Mouse (Mus musculus): ENCODE results near the gene Bsn. TPM values are rescaled to one million over a fixed set of nuclear protein-coding genes. Genes with fewer than 3 reads are reported as not detected.

The Bsn gene
- polyA plus RNA-seq, 1 experiment from 2014 or later = 2.5 TPM

- no peaks in the 10 kb centered on the region for H3K27me3 ChIP-seq
- WGBS (ENCODE audit: insufficient replicate concordance) = 57% methylated on average over 5 of the region's 5 CpGs
These were observed 17.3 kb downstream of the Bsn start for GRCm38 (mm10) chr9:108172777-108173350.

GRCm38 (mm10) chr9:108169751-108170150, 20.4 kb downstream of the Bsn start:
- 69% methylated on average over 10 of the region's 10 CpGs for WGBS (ENCODE audit: insufficient replicate concordance)

More at GRCm38 (mm10) chr9:108172777-108173350, 17.3 kb downstream of the Bsn start:
- Histone ChIP-seq H3K9me3 (replicated peaks) (no peaks in the 10 kb centered on the region), H3K9ac (no peak overlapping the region), H3K36me3 (no peaks in the 10 kb centered on the region), H3K4me3 (replicated peaks) (no peak overlapping the region), H3K4me1 (replicated peaks) (no peaks in the 10 kb centered on the region), H3K27ac (no peak overlapping the region), H3K4me2 (no peak overlapping the region)
- DNase-seq (no peak), ATAC-seq (ENCODE audit: low read depth) (no peak)

GRCm38 (mm10) chr9:108165143-108165542, 25.0 kb downstream of the Bsn start:
- H3K27ac ChIP-seq = no peak overlapping the region

More at GRCm38 (mm10) chr9:108169751-108170150, 20.4 kb downstream of the Bsn start:
- no peaks in the 10 kb centered on the region for H3K36me3 ChIP-seq
- ATAC-seq (ENCODE audit: low read depth) (no peak), DNase-seq (no peak)
- H3K27me3 ChIP-seq = 0 out of 2 replicates have a peak, but pooled peaks cover 2% of the 10 kb centered on the region
- no peaks in the 10 kb centered on the region for H3K9me3 ChIP-seq (replicated peaks)
- no peak overlapping the region for H3K9ac ChIP-seq
- no peak overlapping the region for H3K4me2 ChIP-seq
- H3K4me3 ChIP-seq (replicated peaks) = no peak overlapping the region
- H3K27ac ChIP-seq = no peak overlapping the region
- H3K4me1 ChIP-seq (replicated peaks) = peaks cover 3% of the 10 kb centered on the region; the same call in 1 of the 2 replicates

GRCm38 (mm10) chr9:108163646-108164284, 26.4 kb downstream of the Bsn start:
- peaks cover 13% of the 10 kb centered on the region; the same call in 1 of the 2 replicates for H3K27me3 ChIP-seq
- H3K27ac ChIP-seq = no peak overlapping the region
- peaks cover 3% of the 10 kb centered on the region; the same call in 1 of the 2 replicates for H3K4me1 ChIP-seq (replicated peaks)
- 54% methylated on average over 16 of the region's 16 CpGs for WGBS (ENCODE audit: insufficient replicate concordance)
- no peaks in the 10 kb centered on the region for H3K36me3 ChIP-seq
- no peak overlapping the region for H3K4me2 ChIP-seq
- H3K4me3 ChIP-seq (replicated peaks) = no peak overlapping the region
- ATAC-seq (ENCODE audit: low read depth) = no peak
- no peak for DNase-seq
- no peak overlapping the region for H3K9ac ChIP-seq
- H3K9me3 ChIP-seq (replicated peaks) = no peaks in the 10 kb centered on the region

More at GRCm38 (mm10) chr9:108165143-108165542, 25.0 kb downstream of the Bsn start:
- DNase-seq (no peak), ATAC-seq (ENCODE audit: low read depth) (no peak)
- H3K4me2 ChIP-seq = no peak overlapping the region
- no peaks in the 10 kb centered on the region for H3K36me3 ChIP-seq
- H3K4me3 ChIP-seq (replicated peaks) = no peak overlapping the region
- no peaks in the 10 kb centered on the region for H3K9me3 ChIP-seq (replicated peaks)
- WGBS (ENCODE audit: insufficient replicate concordance) = 50% methylated on average over 8 of the region's 8 CpGs
- H3K4me1 ChIP-seq (replicated peaks) = peaks cover 3% of the 10 kb centered on the region; the same call in 1 of the 2 replicates
- H3K9ac ChIP-seq = no peak overlapping the region
- H3K27me3 ChIP-seq = peaks cover 6% of the 10 kb centered on the region; the same call in 1 of the 2 replicates

GRCm38 (mm10) chr9:108157891-108158290, 32.3 kb downstream of the Bsn start:
- no peak for DNase-seq
- Histone ChIP-seq H3K36me3 (no peaks in the 10 kb centered on the region), H3K4me1 (replicated peaks) (no peaks in the 10 kb centered on the region), H3K27me3 (peaks cover 11% of the 10 kb centered on the region; the same call in 1 of the 2 replicates), H3K4me3 (replicated peaks) (no peak overlapping the region), H3K27ac (no peak overlapping the region), H3K9ac (no peak overlapping the region), H3K4me2 (no peak overlapping the region), H3K9me3 (replicated peaks) (no peaks in the 10 kb centered on the region)
- WGBS (ENCODE audit: insufficient replicate concordance) = 58% methylated on average over 7 of the region's 7 CpGs
- ATAC-seq (ENCODE audit: low read depth) = no peak

- Histone ChIP-seq H3K4me3 (replicated peaks) (no peak overlapping the region), H3K9ac (no peak overlapping the region), H3K27ac (no peak overlapping the region), H3K4me2 (no peak overlapping the region), H3K36me3 (no peaks in the 10 kb centered on the region), H3K27me3 (peaks cover 11% of the 10 kb centered on the region; the same call in 1 of the 2 replicates), H3K4me1 (replicated peaks) (no peaks in the 10 kb centered on the region), H3K9me3 (replicated peaks) (no peaks in the 10 kb centered on the region)
- DNase-seq (no peak), ATAC-seq (ENCODE audit: low read depth) (no peak)
- WGBS (ENCODE audit: insufficient replicate concordance) = 64% methylated on average over 6 of the region's 6 CpGs
These were observed 32.7 kb downstream of the Bsn start for GRCm38 (mm10) chr9:108157451-108157850.

GRCm38 (mm10) chr9:108156786-108157185, 33.4 kb downstream of the Bsn start:
- Histone ChIP-seq H3K27me3 (peaks cover 11% of the 10 kb centered on the region; the same call in 1 of the 2 replicates), H3K4me3 (replicated peaks) (no peak overlapping the region), H3K4me2 (no peak overlapping the region), H3K36me3 (no peaks in the 10 kb centered on the region), H3K27ac (no peak overlapping the region), H3K4me1 (replicated peaks) (no peaks in the 10 kb centered on the region), H3K9ac (no peak overlapping the region), H3K9me3 (replicated peaks) (no peaks in the 10 kb centered on the region)
- ATAC-seq (ENCODE audit: low read depth) = no peak
- DNase-seq = no peak
- 70% methylated on average over 5 of the region's 5 CpGs for WGBS (ENCODE audit: insufficient replicate concordance)

GRCm38 (mm10) chr9:108154814-108155213, 35.4 kb downstream of the Bsn start:
- 68% methylated on average over 12 of the region's 12 CpGs for WGBS (ENCODE audit: insufficient replicate concordance)
- Histone ChIP-seq H3K27me3 (peaks cover 4% of the 10 kb centered on the region; the same call in 1 of the 2 replicates), H3K4me1 (replicated peaks) (no peaks in the 10 kb centered on the region), H3K36me3 (no peaks in the 10 kb centered on the region), H3K9ac (no peak overlapping the region), H3K27ac (no peak overlapping the region), H3K9me3 (replicated peaks) (no peaks in the 10 kb centered on the region), H3K4me3 (replicated peaks) (no peak overlapping the region), H3K4me2 (no peak overlapping the region)
- ATAC-seq (ENCODE audit: low read depth) = no peak
- DNase-seq = no peak

- no peak overlapping the region for H3K9ac ChIP-seq
- no peaks in the 10 kb centered on the region for H3K4me1 ChIP-seq (replicated peaks)
- no peak overlapping the region for H3K27ac ChIP-seq
- 69% methylated on average over 12 of the region's 12 CpGs for WGBS (ENCODE audit: insufficient replicate concordance)
- ATAC-seq (ENCODE audit: low read depth) = no peak
- H3K9me3 ChIP-seq (replicated peaks) = no peaks in the 10 kb centered on the region
- H3K36me3 ChIP-seq = no peaks in the 10 kb centered on the region
- H3K4me2 ChIP-seq = no peak overlapping the region
- DNase-seq = no peak
- H3K27me3 ChIP-seq = no peaks in the 10 kb centered on the region; the same call in 1 of the 2 replicates
- no peak overlapping the region for H3K4me3 ChIP-seq (replicated peaks)
These were observed 36.4 kb downstream of the Bsn start for GRCm38 (mm10) chr9:108153516-108154448.

GRCm38 (mm10) chr9:108150486-108150885, 39.7 kb downstream of the Bsn start:
- DNase-seq (no peak), ATAC-seq (ENCODE audit: low read depth) (no peak)
- H3K9ac ChIP-seq = no peak overlapping the region
- no peaks in the 10 kb centered on the region for H3K4me1 ChIP-seq (replicated peaks)
- no peaks in the 10 kb centered on the region; the same call in 1 of the 2 replicates for H3K27me3 ChIP-seq
- H3K9me3 ChIP-seq (replicated peaks) = no peaks in the 10 kb centered on the region
- H3K27ac ChIP-seq = no peak overlapping the region
- 24% methylated on average over 1 of the region's 1 CpGs for WGBS (ENCODE audit: insufficient replicate concordance)
- no peak overlapping the region for H3K4me2 ChIP-seq
- H3K36me3 ChIP-seq = no peaks in the 10 kb centered on the region
- H3K4me3 ChIP-seq (replicated peaks) = no peak overlapping the region

- WGBS (ENCODE audit: insufficient replicate concordance) = 50% methylated on average over 4 of the region's 4 CpGs
- ATAC-seq (ENCODE audit: low read depth) = no peak
- H3K27ac ChIP-seq = no peak overlapping the region
These were observed 40.4 kb downstream of the Bsn start for GRCm38 (mm10) chr9:108149817-108150216.

More at GRCm38 (mm10) chr9:108149817-108150216, 40.4 kb downstream of the Bsn start:
- Histone ChIP-seq H3K9ac (no peak overlapping the region), H3K4me1 (replicated peaks) (no peaks in the 10 kb centered on the region), H3K4me3 (replicated peaks) (no peak overlapping the region), H3K4me2 (no peak overlapping the region), H3K27me3 (no peaks in the 10 kb centered on the region; the same call in 1 of the 2 replicates), H3K9me3 (replicated peaks) (no peaks in the 10 kb centered on the region), H3K36me3 (no peaks in the 10 kb centered on the region)
- DNase-seq = no peak

Measured in liver, embryonic 13.5 days (tissue).